Mouse (Mus musculus) testis, postnatal 14 days (tissue): ENCODE measurements around the gene Rgl1.

Experiments
- DNase-seq: peaks from one replicate; pipeline ENCODE4 v3.0.0; 2021; ENCODE audit warnings: low spot score

Rgl1 gene

DNA sequence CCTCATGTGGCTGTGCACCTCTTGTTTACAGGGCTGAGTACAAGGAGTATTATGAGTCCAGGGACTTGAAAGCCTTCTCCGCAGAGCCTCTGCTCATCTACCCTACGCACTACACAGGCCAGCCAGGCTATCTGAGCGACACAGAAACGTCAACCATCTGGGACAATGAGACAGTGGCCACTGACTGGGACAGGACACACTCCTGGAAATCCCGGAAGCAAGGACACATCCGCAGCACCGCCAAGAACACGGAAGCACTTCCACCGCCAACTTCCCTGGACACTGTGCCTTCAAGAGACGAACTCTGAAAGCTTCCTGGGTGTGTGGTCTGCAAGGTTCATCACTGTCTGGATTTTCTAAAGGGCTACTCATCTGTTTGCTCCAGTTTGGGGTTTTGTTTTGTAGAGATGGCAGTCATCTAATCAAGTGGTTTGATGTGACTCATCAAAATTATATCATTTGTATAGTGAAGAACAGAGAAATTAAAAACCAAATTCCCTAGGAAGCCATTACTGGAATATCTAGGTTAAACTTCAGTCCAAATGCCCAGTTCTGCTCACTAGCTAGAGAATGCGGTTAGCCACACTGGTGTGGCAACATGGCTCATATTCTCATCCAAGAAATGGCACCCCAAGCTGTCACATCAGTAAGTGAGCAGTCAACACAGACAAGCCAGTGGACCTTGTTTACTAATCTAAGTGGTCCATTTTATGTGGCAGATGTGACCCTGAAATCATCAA is 257.5 kb downstream of the Rgl1 start:
- no peak for DNase-seq

- no peak for DNase-seq
Observed at GRCm38 (mm10) chr1:152506726-152507125, 259.4 kb downstream of the Rgl1 start.

GRCm38 (mm10) chr1:152506175-152506574 is 260.0 kb downstream of the Rgl1 start:
- DNase-seq, result no peak

DNA sequence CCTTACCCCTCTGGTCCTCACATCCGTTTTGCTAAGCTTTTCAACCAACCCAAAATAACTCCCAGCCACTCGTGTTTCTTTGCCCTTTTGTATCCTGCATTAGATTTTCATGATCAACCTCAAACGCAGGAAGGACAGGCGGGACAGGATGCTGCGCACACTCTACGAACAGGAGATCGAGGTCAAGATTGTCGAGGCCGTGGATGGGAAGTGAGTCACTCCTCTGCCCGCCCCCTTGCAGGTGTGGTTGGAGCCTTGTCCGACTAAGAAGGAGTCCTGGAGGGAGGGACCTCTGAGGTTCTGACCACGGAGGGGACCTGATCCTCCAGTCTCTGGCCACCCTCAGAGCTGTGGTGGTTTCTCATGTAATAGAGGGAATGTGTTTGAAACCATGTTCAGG is 266.3 kb downstream of the Rgl1 start:
- no peak for DNase-seq

DNA sequence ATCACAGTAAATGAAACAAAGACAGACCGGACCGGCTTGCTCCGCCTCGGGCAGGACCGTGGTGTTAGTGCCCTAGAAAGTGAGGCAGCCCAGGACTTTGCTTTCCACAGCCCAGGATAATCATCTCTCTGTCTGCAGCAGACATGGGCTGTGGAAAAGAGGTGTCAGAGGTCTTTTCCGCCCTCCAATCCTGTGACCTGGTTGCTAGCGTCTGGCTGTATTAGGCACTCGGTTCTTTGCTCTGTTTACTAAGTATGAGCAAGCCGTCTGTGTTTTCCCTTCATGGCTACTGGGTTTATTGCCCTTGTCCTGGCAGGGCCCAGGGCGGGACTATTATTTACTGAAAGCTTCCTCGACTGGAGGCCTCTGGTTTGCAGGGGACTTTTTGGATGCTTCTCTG is 268.6 kb downstream of the Rgl1 start:
- no peak for DNase-seq

GRCm38 (mm10) chr1:152496831-152497230 is 269.3 kb downstream of the Rgl1 start:
- DNase-seq, result no peak

- no peak for DNase-seq
Observed at GRCm38 (mm10) chr1:152492258-152492657, 273.9 kb downstream of the Rgl1 start.

GRCm38 (mm10) chr1:152490842-152491241 is 275.3 kb downstream of the Rgl1 start:
- DNase-seq, result no peak

- no peak for DNase-seq
Observed at GRCm38 (mm10) chr1:152476126-152476525, 290.0 kb downstream of the Rgl1 start.

- no peak for DNase-seq
Observed at GRCm38 (mm10) chr1:152468443-152468842, 297.7 kb downstream of the Rgl1 start.
